Mouse (Mus musculus): ENCODE results near the gene Amz2.

- TF ChIP-seq POLR2A (IDR thresholded peaks at IDR 0.05; ENCODE audit: extremely low read depth, insufficient read depth, low read length) = no peak
- no peak for TF ChIP-seq CTCF (IDR thresholded peaks at IDR 0.05; ENCODE audit: low read depth, low read length)
Measured at GRCm38 (mm10) chr11:109476653-109477052, 50.9 kb downstream of the Amz2 start.
